Mouse (Mus musculus): ENCODE measurements at regions not wholly inside any gene's neighbourhood (a gene's known extent, or its start where the extent isn't known, plus 50 kb on each side); places are given as distances from the start of the nearest gene placed in this dataset.

GRCm38 (mm10) chr17:73053479-73054215, 54.1 kb upstream of the Lclat1 start:
- peak; percentile 16; the same call in 1 of the 2 replicates for ATAC-seq (ENCODE audit: borderline replicate concordance, extremely low read depth, low FRiP score, low TSS enrichment)
- H3K27me3 ChIP-seq, result no peaks in the 10 kb centered on the region
- WGBS, result 22% methylated on average over 3 of the region's 3 CpGs
- no peaks in the 10 kb centered on the region for H3K9me3 ChIP-seq
- no peak overlapping the region for H3K4me3 ChIP-seq
- H3K4me1 ChIP-seq, result peaks cover 19% of the 10 kb centered on the region
- no peaks in the 10 kb centered on the region for H3K36me3 ChIP-seq
- peak overlapping the region; percentile 80 for H3K27ac ChIP-seq
- no peak overlapping the region for H3K4me2 ChIP-seq
- no peak overlapping the region for H3K9ac ChIP-seq

- H3K27ac ChIP-seq, result peak overlapping the region; percentile 80
- H3K4me2 ChIP-seq, result no peak overlapping the region
- no peaks in the 10 kb centered on the region for H3K27me3 ChIP-seq
- peaks cover 24% of the 10 kb centered on the region for H3K4me1 ChIP-seq
- H3K9ac ChIP-seq, result no peak overlapping the region
- H3K9me3 ChIP-seq, result no peaks in the 10 kb centered on the region
- H3K36me3 ChIP-seq, result no peaks in the 10 kb centered on the region
- peak; percentile 94 for ATAC-seq (ENCODE audit: borderline replicate concordance, extremely low read depth, low FRiP score, low TSS enrichment)
- H3K4me3 ChIP-seq, result no peak overlapping the region
Observed at GRCm38 (mm10) chr17:73054226-73054625, 53.6 kb upstream of the Lclat1 start.

GRCm38 (mm10) chr17:73055197-73055596, 52.6 kb upstream of the Lclat1 start:
- no peak for ATAC-seq (ENCODE audit: borderline replicate concordance, extremely low read depth, low FRiP score, low TSS enrichment)

GRCm38 (mm10) chr17:73055611-73056010, 52.2 kb upstream of the Lclat1 start:
- Histone ChIP-seq H3K9ac (no peak overlapping the region), H3K27me3 (no peaks in the 10 kb centered on the region), H3K4me2 (no peak overlapping the region), H3K36me3 (no peaks in the 10 kb centered on the region), H3K4me3 (no peak overlapping the region), H3K4me1 (peaks cover 33% of the 10 kb centered on the region), H3K9me3 (no peaks in the 10 kb centered on the region), H3K27ac (0 out of 2 replicates have a peak overlapping the region, but pooled peaks have one; percentile 64)
- 55% methylated on average over 6 of the region's 6 CpGs for WGBS
- no peak for ATAC-seq (ENCODE audit: borderline replicate concordance, extremely low read depth, low FRiP score, low TSS enrichment)

More at GRCm38 (mm10) chr17:73055197-73055596, 52.6 kb upstream of the Lclat1 start:
- Histone ChIP-seq H3K36me3 (no peaks in the 10 kb centered on the region), H3K4me2 (no peak overlapping the region), H3K27me3 (no peaks in the 10 kb centered on the region), H3K27ac (peak overlapping the region; percentile 64; the same call in 1 of the 2 replicates), H3K4me3 (no peak overlapping the region), H3K9ac (no peak overlapping the region), H3K9me3 (no peaks in the 10 kb centered on the region), H3K4me1 (peaks cover 29% of the 10 kb centered on the region)
- 64% methylated on average over 3 of the region's 3 CpGs for WGBS

GRCm38 (mm10) chr17:73056616-73057015, 51.2 kb upstream of the Lclat1 start:
- no peak overlapping the region for H3K9ac ChIP-seq
- peaks cover 42% of the 10 kb centered on the region for H3K4me1 ChIP-seq
- H3K4me3 ChIP-seq, result no peak overlapping the region
- no peak overlapping the region for H3K27ac ChIP-seq
- no peaks in the 10 kb centered on the region for H3K27me3 ChIP-seq
- WGBS, result 86% methylated on average over 2 of the region's 2 CpGs
- no peaks in the 10 kb centered on the region for H3K9me3 ChIP-seq
- ATAC-seq (ENCODE audit: borderline replicate concordance, extremely low read depth, low FRiP score, low TSS enrichment), result no peak
- H3K4me2 ChIP-seq, result no peak overlapping the region
- no peaks in the 10 kb centered on the region for H3K36me3 ChIP-seq

Data from lung, embryonic 15.5 days (tissue).